Mouse (Mus musculus) midbrain, postnatal 0 days (tissue): ENCODE data around the gene Sorbs1. TPM values are rescaled to one million over a fixed set of nuclear protein-coding genes. Genes with fewer than 3 reads are reported as not detected.

ENCODE experiments used
- ATAC-seq: fragments of 200-750 bp; cut with Nextera tagmentation; 2 replicates; pipeline ENCODE4 v1.8.0; 2017; ENCODE audit warnings: moderate number of reproducible peaks, mild to moderate bottlenecking, moderate TSS enrichment, moderate library complexity; ENCODE audit not compliant: low FRiP score
- DNase-seq: peaks from one replicate; pipeline ENCODE4 v3.0.0-alpha.2; 2015; ENCODE audit warnings: low spot score
- H3K27ac ChIP-seq: fragments of 300-500 bp; sonication (generic); 2 replicates; pipeline ENCODE4 v1.5.1; 2014; ENCODE audit warnings: low read depth, mild to moderate bottlenecking, low read length, mixed read lengths
- H3K27me3 ChIP-seq: fragments of 300-500 bp; sonication (generic); 2 replicates; pipeline ENCODE4 v1.6.1; 2014; ENCODE audit warnings: low read length, control low read depth, mixed read lengths; ENCODE audit not compliant: insufficient read depth
- H3K36me3 ChIP-seq: fragments of 300-500 bp; sonication (generic); 2 replicates; pipeline ENCODE4 v1.6.1; 2014; ENCODE audit warnings: low read length, control low read depth, mixed read lengths; ENCODE audit not compliant: insufficient read depth
- H3K4me1 ChIP-seq: fragments of 300-500 bp; sonication (generic); 2 replicates; pipeline ENCODE4 v1.6.1; 2014; ENCODE audit warnings: mild to moderate bottlenecking, control low read depth, antibody characterized with exemption, low read length, mixed read lengths; ENCODE audit not compliant: insufficient read depth
- H3K4me2 ChIP-seq: fragments of 300-500 bp; sonication (generic); 2 replicates; pipeline ENCODE4 v1.6.1; 2014; ENCODE audit warnings: low read depth, mild to moderate bottlenecking, low read length, mixed read lengths; ENCODE audit not compliant: poor library complexity, severe bottlenecking
- H3K4me3 ChIP-seq: fragments of 300-500 bp; sonication (generic); 2 replicates; pipeline ENCODE4 v1.5.1; 2014; ENCODE audit warnings: low read depth, mild to moderate bottlenecking, low read length, moderate library complexity
- H3K9ac ChIP-seq: fragments of 300-500 bp; sonication (generic); replicated peaks from 2 replicates; pipeline ENCODE4 v1.6.1; 2014; ENCODE audit warnings: mild to moderate bottlenecking, low read length, moderate library complexity, mixed read lengths; ENCODE audit not compliant: poor library complexity, severe bottlenecking
- H3K9me3 ChIP-seq: fragments of 300-500 bp; sonication (generic); 2 replicates; pipeline ENCODE4 v1.6.1; 2016; ENCODE audit warnings: low read length, control low read depth
- CTCF ChIP-seq: IDR thresholded peaks from 2 replicates; pipeline ENCODE4 v1.5.1; 2016; ENCODE audit warnings: antibody characterized with exemption, mild to moderate bottlenecking
- WGBS: fragments of 180-500 bp; shearing (Covaris S2); extraction: QIAGEN DNeasy Blood & Tissue Kit; methylation state at CpG from one replicate; pipeline ENCODE4 v1.1.7; 2014; 5-methylcytosine and 5-hydroxymethylcytosine counted together
- polyA plus RNA-seq: library from polyadenylated mRNA; unstranded; fragments of >200 nt; fragmentation: Nextera tagmentation; extraction: Ambion mirVana; gene quantifications from 2 replicates; pipeline ENCODE4 v1.2.1, GENCODE M21; 2015
- total RNA-seq: library from RNA; depleted of rRNA; stranded (reverse); fragments of >200 nt; gene quantifications from 2 replicates; pipeline ENCODE4 v1.2.3, GENCODE M21; 2014

The Sorbs1 gene
- total and polyA plus RNA-seq, 2 experiments from 2014 or later = 53.1 to 60.4 TPM

- Histone ChIP-seq H3K36me3 (0 out of 2 replicates have a peak, but pooled peaks cover 6% of the 10 kb centered on the region), H3K9ac (no peak overlapping the region), H3K27ac (no peak overlapping the region), H3K27me3 (no peaks in the 10 kb centered on the region), H3K9me3 (no peaks in the 10 kb centered on the region), H3K4me3 (no peak overlapping the region), H3K4me2 (no peak overlapping the region), H3K4me1 (0 out of 2 replicates have a peak, but pooled peaks cover 4% of the 10 kb centered on the region)
- 83% methylated on average over 11 of the region's 11 CpGs for WGBS
- ATAC-seq (no peak), DNase-seq (no peak)
- no peak for TF ChIP-seq CTCF
Measured at GRCm38 (mm10) chr19:40499940-40500737, 13.4 kb downstream of the Sorbs1 start.

GRCm38 (mm10) chr19:40499141-40499540 lies 14.4 kb downstream of the Sorbs1 start:
- H3K4me1 ChIP-seq = peaks cover 8% of the 10 kb centered on the region; the same call in 1 of the 2 replicates
- DNase-seq (no peak), ATAC-seq (no peak)
- no peaks in the 10 kb centered on the region for H3K9me3 ChIP-seq
- WGBS = 71% methylated on average over 8 of the region's 8 CpGs
- TF ChIP-seq CTCF = no peak
- H3K4me3 ChIP-seq = no peak overlapping the region
- 0 out of 2 replicates have a peak, but pooled peaks cover 6% of the 10 kb centered on the region for H3K36me3 ChIP-seq
- H3K9ac ChIP-seq = no peak overlapping the region
- H3K27ac ChIP-seq = 0 out of 2 replicates have a peak overlapping the region, but pooled peaks have one; percentile 18
- H3K27me3 ChIP-seq = no peaks in the 10 kb centered on the region
- no peak overlapping the region for H3K4me2 ChIP-seq

- peaks cover 8% of the 10 kb centered on the region; the same call in 1 of the 2 replicates for H3K4me1 ChIP-seq
- 66% methylated on average over 6 of the region's 6 CpGs for WGBS
- no peak overlapping the region for H3K4me2 ChIP-seq
- 0 out of 2 replicates have a peak, but pooled peaks cover 6% of the 10 kb centered on the region for H3K36me3 ChIP-seq
- no peak; the same call in 1 of the 2 replicates for ATAC-seq
- H3K9me3 ChIP-seq = no peaks in the 10 kb centered on the region
- H3K27ac ChIP-seq = no peak overlapping the region
- H3K9ac ChIP-seq = no peak overlapping the region
- H3K27me3 ChIP-seq = no peaks in the 10 kb centered on the region
- H3K4me3 ChIP-seq = no peak overlapping the region
- DNase-seq = no peak
- no peak for TF ChIP-seq CTCF
Measured at GRCm38 (mm10) chr19:40498162-40498725, 15.3 kb downstream of the Sorbs1 start.

GRCm38 (mm10) chr19:40496509-40497267 lies 16.9 kb downstream of the Sorbs1 start:
- ATAC-seq (no peak), DNase-seq (no peak)
- no peak overlapping the region for H3K4me3 ChIP-seq
- no peaks in the 10 kb centered on the region for H3K27me3 ChIP-seq
- 96% methylated on average over 11 of the region's 11 CpGs for WGBS
- H3K9me3 ChIP-seq = no peaks in the 10 kb centered on the region
- H3K4me2 ChIP-seq = no peak overlapping the region
- 0 out of 2 replicates have a peak, but pooled peaks cover 6% of the 10 kb centered on the region for H3K36me3 ChIP-seq
- H3K27ac ChIP-seq = no peak overlapping the region
- H3K9ac ChIP-seq = no peak overlapping the region
- TF ChIP-seq CTCF = no peak
- peaks cover 11% of the 10 kb centered on the region; the same call in 1 of the 2 replicates for H3K4me1 ChIP-seq

GRCm38 (mm10) chr19:40496071-40496470 lies 17.5 kb downstream of the Sorbs1 start:
- Histone ChIP-seq H3K4me2 (no peak overlapping the region), H3K27ac (no peak overlapping the region), H3K9me3 (no peaks in the 10 kb centered on the region), H3K36me3 (0 out of 2 replicates have a peak, but pooled peaks cover 6% of the 10 kb centered on the region), H3K27me3 (no peaks in the 10 kb centered on the region), H3K4me3 (no peak overlapping the region), H3K9ac (no peak overlapping the region), H3K4me1 (peaks cover 13% of the 10 kb centered on the region; the same call in 1 of the 2 replicates)
- DNase-seq (no peak), ATAC-seq (no peak)
- TF ChIP-seq CTCF = no peak
- 87% methylated on average over 4 of the region's 4 CpGs for WGBS
